ENCODE assay signal across 11 mouse cellular contexts in the genomic region with DNA sequence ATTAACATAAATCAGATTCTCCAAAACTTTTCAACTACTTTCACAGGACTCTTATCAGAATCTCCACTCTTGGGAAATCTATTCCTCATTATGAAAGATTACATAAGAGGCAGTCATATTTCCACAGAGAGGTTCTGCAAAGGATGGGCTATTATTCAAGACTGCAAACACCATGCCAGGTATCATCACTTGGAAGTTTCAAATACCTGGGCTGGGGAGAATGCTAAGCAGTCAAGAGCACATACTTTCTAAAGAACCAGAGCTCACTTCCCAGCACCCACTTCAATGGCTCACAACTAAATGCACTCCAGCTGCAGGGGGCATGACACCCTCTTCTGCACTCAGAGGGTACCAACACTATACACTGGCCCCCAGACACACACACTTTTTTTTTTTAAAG. TPM values are rescaled to one million over a fixed set of nuclear protein-coding genes. Genes with fewer than 3 reads are reported as not detected.
DNase-seq lines count a peak whose midpoint lies in the region; ATAC-seq and TF ChIP-seq lines count a peak whose summit lies in the region.
"Had no signal": no experiment of that assay in that cellular context is flagged by ENCODE, and none has a peak within 500 bp of the region (broad histone marks: within the 10 kb centered on the region; RNA-seq: fewer than 3 reads in every experiment).

No protein-coding gene starts in this region.

- no peaks in the 10 kb centered on the region for H3K27me3 ChIP-seq in kidney, postnatal 0 days (ENCODE audit: insufficient read depth, low read length)
- H3K27me3 ChIP-seq in embryonic facial prominence, embryonic 12.5 days: no peaks in the 10 kb centered on the region
- H3K27me3 ChIP-seq in hindbrain, embryonic 12.5 days: no peaks in the 10 kb centered on the region
- H3K27me3 ChIP-seq in midbrain, postnatal 0 days (ENCODE audit: insufficient read depth, low read length): no peaks in the 10 kb centered on the region

- H3K4me2 ChIP-seq in kidney, postnatal 0 days (ENCODE audit: low read length): peak overlapping the region; percentile 95
- H3K4me2 ChIP-seq in embryonic facial prominence, embryonic 12.5 days (replicated peaks): peak overlapping the region; percentile 74
- peak overlapping the region; percentile 83 for H3K4me2 ChIP-seq in hindbrain, embryonic 12.5 days (replicated peaks)
- H3K4me2 ChIP-seq in midbrain, postnatal 0 days (ENCODE audit: low read depth, low read length, poor library complexity, severe bottlenecking): peak overlapping the region; percentile 73

- no peaks in the 10 kb centered on the region for H3K36me3 ChIP-seq in kidney, postnatal 0 days (ENCODE audit: insufficient read depth, low read length)
- H3K36me3 ChIP-seq in embryonic facial prominence, embryonic 12.5 days: no peaks in the 10 kb centered on the region
- H3K36me3 ChIP-seq in hindbrain, embryonic 12.5 days: no peaks in the 10 kb centered on the region
- no peaks in the 10 kb centered on the region for H3K36me3 ChIP-seq in midbrain, postnatal 0 days (ENCODE audit: insufficient read depth, low read length)
- H3K36me3 ChIP-seq: liver, embryonic 13.5 days had no signal

- no peak overlapping the region for H3K27ac ChIP-seq in kidney, postnatal 0 days
- H3K27ac ChIP-seq in embryonic facial prominence, embryonic 12.5 days: no peak overlapping the region
- H3K27ac ChIP-seq in hindbrain, embryonic 12.5 days: no peak overlapping the region
- no peak overlapping the region for H3K27ac ChIP-seq in midbrain, postnatal 0 days (ENCODE audit: low read depth, low read length)
- H3K27ac ChIP-seq: liver, embryonic 13.5 days had no signal

- H3K9ac ChIP-seq in kidney, postnatal 0 days (ENCODE audit: low read depth, low read length): no peak overlapping the region
- no peak overlapping the region for H3K9ac ChIP-seq in embryonic facial prominence, embryonic 12.5 days
- H3K9ac ChIP-seq in hindbrain, embryonic 12.5 days: no peak overlapping the region
- H3K9ac ChIP-seq in midbrain, postnatal 0 days (replicated peaks; ENCODE audit: low read length, poor library complexity, severe bottlenecking): no peak overlapping the region
- H3K9ac ChIP-seq: liver, embryonic 13.5 days had no signal

- peaks cover 11% of the 10 kb centered on the region for H3K4me1 ChIP-seq in kidney, postnatal 0 days (replicated peaks; ENCODE audit: insufficient read depth, low read length)
- peaks cover 10% of the 10 kb centered on the region for H3K4me1 ChIP-seq in embryonic facial prominence, embryonic 12.5 days
- H3K4me1 ChIP-seq in hindbrain, embryonic 12.5 days: peaks cover 23% of the 10 kb centered on the region
- 0 out of 2 replicates have a peak, but pooled peaks cover 7% of the 10 kb centered on the region for H3K4me1 ChIP-seq in midbrain, postnatal 0 days (ENCODE audit: insufficient read depth, low read length)

- no peak for ATAC-seq in kidney, postnatal 0 days (replicated peaks; ENCODE audit: low FRiP score, low read depth)
- no peak for ATAC-seq in embryonic facial prominence, embryonic 12.5 days (ENCODE audit: insufficient number of reproducible peaks, insufficient read depth, low FRiP score, low TSS enrichment)
- ATAC-seq in hindbrain, embryonic 12.5 days (ENCODE audit: low FRiP score): no peak
- no peak for ATAC-seq in midbrain, postnatal 0 days (ENCODE audit: low FRiP score)
- ATAC-seq in megakaryocyte-erythroid progenitor cell, adult 5-6 weeks (replicated peaks; ENCODE audit: low FRiP score, low TSS enrichment, poor library complexity, severe bottlenecking): no peak

- H3K4me3 ChIP-seq in kidney, postnatal 0 days (replicated peaks; ENCODE audit: low read depth, low read length): no peak overlapping the region
- no peak overlapping the region for H3K4me3 ChIP-seq in embryonic facial prominence, embryonic 12.5 days
- H3K4me3 ChIP-seq in hindbrain, embryonic 12.5 days: no peak overlapping the region
- H3K4me3 ChIP-seq in midbrain, postnatal 0 days (ENCODE audit: low read depth, low read length): peak overlapping the region; percentile 97

- no peak for DNase-seq in kidney, postnatal 0 days (ENCODE audit: low spot score)
- no peak for DNase-seq in kidney, postnatal 10 days
- no peak for DNase-seq in midbrain, postnatal 0 days (ENCODE audit: low spot score)
- DNase-seq in adrenal gland, postnatal 36 days: no peak
- no peak for DNase-seq in right cerebral cortex, postnatal 10 days (ENCODE audit: low spot score in 2 of 2)
- DNase-seq: cerebellum, adult 8-10 months; liver, embryonic 13.5 days had no signal

- TF ChIP-seq CTCF in kidney, postnatal 0 days (IDR thresholded peaks at IDR 0.05; ENCODE audit: low read depth): no peak
- no peak for TF ChIP-seq CTCF in midbrain, postnatal 0 days (IDR thresholded peaks at IDR 0.05)

- H3K9me3 ChIP-seq in kidney, postnatal 0 days (replicated peaks; ENCODE audit: low read length): no peaks in the 10 kb centered on the region
- H3K9me3 ChIP-seq in embryonic facial prominence, embryonic 12.5 days: no peaks in the 10 kb centered on the region
- no peaks in the 10 kb centered on the region for H3K9me3 ChIP-seq in hindbrain, embryonic 12.5 days (replicated peaks)
- H3K9me3 ChIP-seq in midbrain, postnatal 0 days (ENCODE audit: low read length): no peaks in the 10 kb centered on the region
- H3K9me3 ChIP-seq: liver, embryonic 13.5 days had no signal

RNA-seq across cellular contexts. Expression of gene Epn2, which starts 2.1 kb away (rescaled TPM):
- polyA plus RNA-seq in kidney, postnatal 0 days (2015; fragmentation: Nextera tagmentation; extraction: Ambion mirVana): 22.1 and 22.4 TPM in 2 replicates
- 28.3 TPM in 2 replicates for polyA plus RNA-seq in embryonic facial prominence, embryonic 12.5 days (2016; fragmentation: Nextera tagmentation; extraction: Ambion mirVana)
- polyA plus RNA-seq in hindbrain, embryonic 12.5 days (2016; fragmentation: Nextera tagmentation; extraction: Ambion mirVana): 42.4 and 44.3 TPM in 2 replicates
- 74.3 and 86.4 TPM in 2 replicates for total RNA-seq in midbrain, postnatal 0 days (2014; rRNA removed)
- polyA plus RNA-seq in midbrain, postnatal 0 days (2015; fragmentation: Nextera tagmentation; extraction: Ambion mirVana): 67.9 and 74.9 TPM in 2 replicates
- 10 to 100 TPM; 23.0 to 25.7 TPM for total RNA-seq in adrenal gland, postnatal 36 days (2021)
- 2.2 TPM in 1 of 2 replicates, not detected in the other for total RNA-seq in megakaryocyte-erythroid progenitor cell, adult 5-6 weeks (2014; fragmentation: Nextera tagmentation)
- 0.38 and 4.1 TPM in 2 replicates for total RNA-seq in megakaryocyte-erythroid progenitor cell, adult 5-6 weeks (2017)
- total RNA-seq: granulocyte monocyte progenitor cell, adult 5-6 weeks had no signal
